Mouse (Mus musculus): ENCODE measurements around the gene Tmem206. TPM values are rescaled to one million over a fixed set of nuclear protein-coding genes. Genes with fewer than 3 reads are reported as not detected.

The Tmem206 gene
- polyA plus RNA-seq, 1 experiment from 2014 or later = 22.1 TPM

GRCm38 (mm10) chr1:191313158-191313557, 12.6 kb upstream of the Tmem206 start:
- H3K4me2 ChIP-seq (replicated peaks; ENCODE audit: low read depth, low read length) = peak overlapping the region; percentile 45
- no peak overlapping the region for H3K27ac ChIP-seq (ENCODE audit: low read length)
- H3K4me1 ChIP-seq (ENCODE audit: control insufficient read depth, insufficient read depth, low read length) = peaks cover 7% of the 10 kb centered on the region; the same call in 1 of the 2 replicates
- H3K9ac ChIP-seq (replicated peaks; ENCODE audit: low read depth, low read length) = no peak overlapping the region
- no peaks in the 10 kb centered on the region for H3K9me3 ChIP-seq (ENCODE audit: control insufficient read depth, low read depth, low read length)
- H3K4me3 ChIP-seq (ENCODE audit: low read depth, low read length) = peak overlapping the region; percentile 46; the same call in 1 of the 2 replicates
- WGBS = 65% methylated on average over 6 of the region's 6 CpGs
- H3K36me3 ChIP-seq (ENCODE audit: control insufficient read depth, insufficient read depth, low read length) = no peaks in the 10 kb centered on the region
- H3K27me3 ChIP-seq (ENCODE audit: control insufficient read depth, insufficient read depth, low read length) = no peaks in the 10 kb centered on the region
- ATAC-seq (ENCODE audit: insufficient number of reproducible peaks, insufficient read depth, low FRiP score, low read depth) = no peak

- H3K4me1 ChIP-seq (ENCODE audit: control insufficient read depth, insufficient read depth, low read length) = peaks cover 7% of the 10 kb centered on the region; the same call in 1 of the 2 replicates
- H3K27ac ChIP-seq (ENCODE audit: low read length) = no peak overlapping the region
- no peaks in the 10 kb centered on the region for H3K27me3 ChIP-seq (ENCODE audit: control insufficient read depth, insufficient read depth, low read length)
- H3K4me3 ChIP-seq (ENCODE audit: low read depth, low read length) = no peak overlapping the region
- H3K9me3 ChIP-seq (ENCODE audit: control insufficient read depth, low read depth, low read length) = no peaks in the 10 kb centered on the region
- H3K4me2 ChIP-seq (replicated peaks; ENCODE audit: low read depth, low read length) = no peak overlapping the region
- ATAC-seq (ENCODE audit: insufficient number of reproducible peaks, insufficient read depth, low FRiP score, low read depth) = no peak
- WGBS = 79% methylated on average over 4 of the region's 4 CpGs
- no peaks in the 10 kb centered on the region for H3K36me3 ChIP-seq (ENCODE audit: control insufficient read depth, insufficient read depth, low read length)
- no peak overlapping the region for H3K9ac ChIP-seq (replicated peaks; ENCODE audit: low read depth, low read length)
These were observed 11.8 kb upstream of the Tmem206 start for GRCm38 (mm10) chr1:191313926-191314325.

GRCm38 (mm10) chr1:191316818-191317217, 8.9 kb upstream of the Tmem206 start:
- 76% methylated on average over 8 of the region's 8 CpGs for WGBS
- Histone ChIP-seq H3K4me3 (ENCODE audit: low read depth, low read length) (peak overlapping the region; percentile 60), H3K27me3 (ENCODE audit: control insufficient read depth, insufficient read depth, low read length) (no peaks in the 10 kb centered on the region), H3K9me3 (ENCODE audit: control insufficient read depth, low read depth, low read length) (no peaks in the 10 kb centered on the region), H3K9ac (replicated peaks; ENCODE audit: low read depth, low read length) (no peak overlapping the region), H3K4me2 (replicated peaks; ENCODE audit: low read depth, low read length) (peak overlapping the region; percentile 65), H3K27ac (ENCODE audit: low read length) (no peak overlapping the region), H3K4me1 (ENCODE audit: control insufficient read depth, insufficient read depth, low read length) (peaks cover 7% of the 10 kb centered on the region; the same call in 1 of the 2 replicates), H3K36me3 (ENCODE audit: control insufficient read depth, insufficient read depth, low read length) (no peaks in the 10 kb centered on the region)
- no peak for ATAC-seq (ENCODE audit: insufficient number of reproducible peaks, insufficient read depth, low FRiP score, low read depth)

- H3K4me1 ChIP-seq (ENCODE audit: control insufficient read depth, insufficient read depth, low read length) = peaks cover 7% of the 10 kb centered on the region; the same call in 1 of the 2 replicates
- peak within 1 kb of the TSS; percentile 69 for H3K27ac ChIP-seq (ENCODE audit: low read length)
- no peaks in the 10 kb centered on the region for H3K36me3 ChIP-seq (ENCODE audit: control insufficient read depth, insufficient read depth, low read length)
- H3K9ac ChIP-seq (replicated peaks; ENCODE audit: low read depth, low read length) = peak within 1 kb of the TSS; percentile 85
- ATAC-seq (ENCODE audit: insufficient number of reproducible peaks, insufficient read depth, low FRiP score, low read depth) = peak; percentile 92
- peak within 1 kb of the TSS; percentile 65 for H3K4me2 ChIP-seq (replicated peaks; ENCODE audit: low read depth, low read length)
- H3K4me3 ChIP-seq (ENCODE audit: low read depth, low read length) = peak within 1 kb of the TSS; percentile 60
- H3K9me3 ChIP-seq (ENCODE audit: control insufficient read depth, low read depth, low read length) = no peaks in the 10 kb centered on the region
- no peaks in the 10 kb centered on the region for H3K27me3 ChIP-seq (ENCODE audit: control insufficient read depth, insufficient read depth, low read length)
- under 1% methylated on average over 54 of the region's 54 CpGs for WGBS
These were observed 8.0 kb upstream of the Tmem206 start, which contains the start of gene Nenf for GRCm38 (mm10) chr1:191317591-191318196. TSS of gene Nenf (minus strand) at chr1:191318194.

GRCm38 (mm10) chr1:191318686-191319085, 7.0 kb upstream of the Tmem206 start:
- H3K27me3 ChIP-seq (ENCODE audit: control insufficient read depth, insufficient read depth, low read length) = no peaks in the 10 kb centered on the region
- H3K36me3 ChIP-seq (ENCODE audit: control insufficient read depth, insufficient read depth, low read length) = no peaks in the 10 kb centered on the region
- no peak overlapping the region for H3K27ac ChIP-seq (ENCODE audit: low read length)
- H3K4me1 ChIP-seq (ENCODE audit: control insufficient read depth, insufficient read depth, low read length) = peaks cover 5% of the 10 kb centered on the region; the same call in 1 of the 2 replicates
- ATAC-seq (ENCODE audit: insufficient number of reproducible peaks, insufficient read depth, low FRiP score, low read depth) = no peak
- WGBS = 58% methylated on average over 5 of the region's 5 CpGs
- H3K9ac ChIP-seq (replicated peaks; ENCODE audit: low read depth, low read length) = no peak overlapping the region
- H3K4me3 ChIP-seq (ENCODE audit: low read depth, low read length) = no peak overlapping the region
- no peak overlapping the region for H3K4me2 ChIP-seq (replicated peaks; ENCODE audit: low read depth, low read length)
- H3K9me3 ChIP-seq (ENCODE audit: control insufficient read depth, low read depth, low read length) = no peaks in the 10 kb centered on the region

GRCm38 (mm10) chr1:191323381-191323780, 2.3 kb upstream of the Tmem206 start:
- no peaks in the 10 kb centered on the region for H3K9me3 ChIP-seq (ENCODE audit: control insufficient read depth, low read depth, low read length)
- H3K27me3 ChIP-seq (ENCODE audit: control insufficient read depth, insufficient read depth, low read length) = no peaks in the 10 kb centered on the region
- no peak overlapping the region for H3K4me2 ChIP-seq (replicated peaks; ENCODE audit: low read depth, low read length)
- H3K9ac ChIP-seq (replicated peaks; ENCODE audit: low read depth, low read length) = no peak overlapping the region
- H3K4me1 ChIP-seq (ENCODE audit: control insufficient read depth, insufficient read depth, low read length) = peaks cover 17% of the 10 kb centered on the region; the same call in 1 of the 2 replicates
- no peak for ATAC-seq (ENCODE audit: insufficient number of reproducible peaks, insufficient read depth, low FRiP score, low read depth)
- 85% methylated on average over 3 of the region's 3 CpGs for WGBS
- no peak overlapping the region for H3K4me3 ChIP-seq (ENCODE audit: low read depth, low read length)
- no peak overlapping the region for H3K27ac ChIP-seq (ENCODE audit: low read length)
- no peaks in the 10 kb centered on the region for H3K36me3 ChIP-seq (ENCODE audit: control insufficient read depth, insufficient read depth, low read length)

GRCm38 (mm10) chr1:191324733-191325590, 750 bp upstream of the Tmem206 start:
- no peak for ATAC-seq (ENCODE audit: insufficient number of reproducible peaks, insufficient read depth, low FRiP score, low read depth)
- no peaks in the 10 kb centered on the region for H3K9me3 ChIP-seq (ENCODE audit: control insufficient read depth, low read depth, low read length)
- H3K4me1 ChIP-seq (ENCODE audit: control insufficient read depth, insufficient read depth, low read length) = peaks cover 17% of the 10 kb centered on the region; the same call in 1 of the 2 replicates
- no peaks in the 10 kb centered on the region for H3K36me3 ChIP-seq (ENCODE audit: control insufficient read depth, insufficient read depth, low read length)
- H3K9ac ChIP-seq (replicated peaks; ENCODE audit: low read depth, low read length) = no peak overlapping the region
- peak overlapping the region; percentile 89; the same call in 1 of the 2 replicates for H3K4me3 ChIP-seq (ENCODE audit: low read depth, low read length)
- H3K27ac ChIP-seq (ENCODE audit: low read length) = no peak overlapping the region
- peak overlapping the region; percentile 79 for H3K4me2 ChIP-seq (replicated peaks; ENCODE audit: low read depth, low read length)
- no peaks in the 10 kb centered on the region for H3K27me3 ChIP-seq (ENCODE audit: control insufficient read depth, insufficient read depth, low read length)
- 75% methylated on average over 7 of the region's 7 CpGs for WGBS

GRCm38 (mm10) chr1:191326233-191326882, 646 bp downstream of the Tmem206 start:
- H3K9me3 ChIP-seq (ENCODE audit: control insufficient read depth, low read depth, low read length) = no peaks in the 10 kb centered on the region
- no peaks in the 10 kb centered on the region for H3K27me3 ChIP-seq (ENCODE audit: control insufficient read depth, insufficient read depth, low read length)
- under 1% methylated on average over 35 of the region's 35 CpGs for WGBS
- peak overlapping the region; percentile 55 for H3K27ac ChIP-seq (ENCODE audit: low read length)
- peak overlapping the region; percentile 79 for H3K4me2 ChIP-seq (replicated peaks; ENCODE audit: low read depth, low read length)
- peak; percentile 61 for ATAC-seq (ENCODE audit: insufficient number of reproducible peaks, insufficient read depth, low FRiP score, low read depth)
- peak overlapping the region; percentile 85 for H3K9ac ChIP-seq (replicated peaks; ENCODE audit: low read depth, low read length)
- H3K4me1 ChIP-seq (ENCODE audit: control insufficient read depth, insufficient read depth, low read length) = peaks cover 17% of the 10 kb centered on the region; the same call in 1 of the 2 replicates
- H3K36me3 ChIP-seq (ENCODE audit: control insufficient read depth, insufficient read depth, low read length) = peaks cover under 1% of the 10 kb centered on the region; the same call in 1 of the 2 replicates
- H3K4me3 ChIP-seq (ENCODE audit: low read depth, low read length) = peak overlapping the region; percentile 89
